Mouse (Mus musculus): ENCODE data around the gene Npas4.

DNA sequence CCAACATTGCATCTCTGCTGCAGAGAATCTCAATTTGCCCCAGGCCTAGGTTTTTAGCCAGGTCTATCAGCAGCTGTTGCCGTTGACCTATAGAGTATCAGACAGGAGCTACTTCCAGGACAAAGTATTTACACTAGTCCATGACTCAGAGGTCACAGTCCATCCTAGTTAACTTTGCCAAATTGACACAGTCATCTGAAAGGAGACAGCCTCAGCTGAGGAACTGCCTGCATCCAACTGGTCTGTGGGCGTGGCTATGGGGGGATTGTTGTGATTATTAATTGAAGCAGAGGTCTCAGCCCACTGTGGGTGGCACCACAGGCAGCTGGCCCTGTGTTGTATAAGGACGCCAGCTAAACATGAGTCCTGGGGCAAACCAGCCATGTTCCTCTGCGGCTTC is 14.8 kb upstream of the Npas4 start:
- no peak for TF ChIP-seq CTCF (IDR thresholded peaks at IDR 0.05; ENCODE audit: borderline replicate concordance, insufficient read depth, low read length)
- no peak for TF ChIP-seq POLR2A (IDR thresholded peaks at IDR 0.05; ENCODE audit: low read depth, low read length)

Data from embryonic fibroblast, embryonic 13.5 days (primary cell).